ENCODE assay signal across 10 mouse cellular contexts in the genomic region with DNA sequence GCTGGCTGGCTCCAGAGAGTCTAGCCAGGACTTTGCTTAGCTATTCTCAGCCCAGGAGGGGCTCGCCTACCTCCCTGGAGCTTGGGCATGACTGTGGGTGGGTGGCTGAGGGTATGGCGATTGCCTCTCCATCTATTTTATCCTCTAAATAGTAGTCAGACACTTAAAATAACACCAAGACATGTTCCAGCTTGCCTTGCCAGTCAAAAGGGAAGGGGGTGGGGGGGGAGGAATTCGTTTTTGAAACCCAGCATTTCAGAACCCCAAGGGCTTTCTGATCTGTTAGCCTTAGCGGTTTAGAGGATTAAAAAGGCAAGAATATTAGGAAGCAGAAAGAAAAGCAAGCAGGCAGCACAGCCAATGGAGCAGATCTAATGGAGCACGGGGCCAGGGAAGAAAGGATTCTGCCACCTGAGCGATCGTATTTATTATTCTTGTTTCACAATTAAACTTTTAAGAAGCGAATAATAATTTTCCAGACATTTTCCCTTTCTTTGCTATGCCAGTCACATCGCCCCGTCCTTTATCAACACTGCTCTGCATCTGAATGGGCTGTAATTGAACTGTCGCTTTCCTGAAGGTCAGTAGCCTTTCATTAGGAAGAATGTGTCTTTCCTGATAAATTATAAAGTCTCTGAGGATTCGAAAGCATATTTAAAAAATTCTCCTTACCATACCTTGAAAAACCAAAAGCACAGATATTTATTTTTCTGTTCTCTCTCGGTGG.
A peak's percentile ranks its signal among the peaks of the same experiment; 100 is the strongest.
DNase-seq lines count a peak whose midpoint lies in the region; ATAC-seq and TF ChIP-seq lines count a peak whose summit lies in the region.
"Had no signal": no experiment of that assay in that cellular context is flagged by ENCODE, and none has a peak within 500 bp of the region (broad histone marks: within the 10 kb centered on the region; RNA-seq: fewer than 3 reads in every experiment).

No protein-coding gene starts in this region.

- H3K9ac ChIP-seq in lung, embryonic 16.5 days (ENCODE audit: low read length) = no peak overlapping the region
- H3K9ac ChIP-seq in hindbrain, embryonic 15.5 days = no peak overlapping the region
- H3K9ac ChIP-seq in neural tube, embryonic 14.5 days (replicated peaks; ENCODE audit: low read depth, low read length) = no peak overlapping the region
- H3K9ac ChIP-seq: embryonic facial prominence, embryonic 15.5 days had no signal

- peak; percentile 41; the same call in 1 of the 2 replicates for ATAC-seq in lung, embryonic 16.5 days (ENCODE audit: low read depth)
- ATAC-seq in hindbrain, embryonic 15.5 days (ENCODE audit: low FRiP score, low read depth) = no peak
- peak; percentile 44; the same call in 1 of the 2 replicates for ATAC-seq in neural tube, embryonic 14.5 days (ENCODE audit: low read depth)

- TF ChIP-seq POLR2A in thymus, adult 2 months (IDR thresholded peaks at IDR 0.05; ENCODE audit: control insufficient read depth, extremely low read depth, insufficient read depth, low read length, poor library complexity) = no peak

- no peak for DNase-seq in lung, adult 18-20 months
- peak; percentile 19 for DNase-seq in forebrain, embryonic 10.5 days (ENCODE audit: extremely low spot score, low spot score)
- DNase-seq in thymus, adult 2 months = no peak
- DNase-seq in gastrocnemius, postnatal 4 days (ENCODE audit: low spot score in 2 of 2) = no peak
- DNase-seq: heart, postnatal 4 days had no signal

- no peaks in the 10 kb centered on the region for H3K36me3 ChIP-seq in lung, embryonic 16.5 days (ENCODE audit: control insufficient read depth, insufficient read depth, low read length)
- no peaks in the 10 kb centered on the region for H3K36me3 ChIP-seq in forebrain, embryonic 10.5 days (replicated peaks)
- no peaks in the 10 kb centered on the region for H3K36me3 ChIP-seq in hindbrain, embryonic 15.5 days
- no peaks in the 10 kb centered on the region for H3K36me3 ChIP-seq in neural tube, embryonic 14.5 days (ENCODE audit: control insufficient read depth, insufficient read depth, low read length)
- no peaks in the 10 kb centered on the region for H3K36me3 ChIP-seq in thymus, adult 2 months (ENCODE audit: control insufficient read depth, insufficient read depth, low read length)
- H3K36me3 ChIP-seq: embryonic facial prominence, embryonic 15.5 days had no signal

- no peak overlapping the region for H3K27ac ChIP-seq in lung, embryonic 16.5 days (ENCODE audit: low read length)
- peak overlapping the region; percentile 36; the same call in 1 of the 2 replicates for H3K27ac ChIP-seq in forebrain, embryonic 10.5 days
- H3K27ac ChIP-seq in hindbrain, embryonic 15.5 days (replicated peaks) = peak overlapping the region; percentile 52; the same call in 1 of the 2 replicates
- peak overlapping the region; percentile 52 for H3K27ac ChIP-seq in neural tube, embryonic 14.5 days (ENCODE audit: low read depth, low read length)
- no peak overlapping the region for H3K27ac ChIP-seq in thymus, adult 2 months (ENCODE audit: control insufficient read depth, insufficient read depth, low read length)
- H3K27ac ChIP-seq: embryonic facial prominence, embryonic 15.5 days had no signal

- H3K9me3 ChIP-seq in lung, embryonic 16.5 days (ENCODE audit: control insufficient read depth, low read length) = no peaks in the 10 kb centered on the region
- H3K9me3 ChIP-seq in forebrain, embryonic 10.5 days = peaks cover 3% of the 10 kb centered on the region; the same call in 1 of the 2 replicates
- H3K9me3 ChIP-seq in hindbrain, embryonic 15.5 days = no peaks in the 10 kb centered on the region
- no peaks in the 10 kb centered on the region for H3K9me3 ChIP-seq in neural tube, embryonic 14.5 days (ENCODE audit: control insufficient read depth, low read length)
- H3K9me3 ChIP-seq: embryonic facial prominence, embryonic 15.5 days had no signal

- no peaks in the 10 kb centered on the region for H3K27me3 ChIP-seq in lung, embryonic 16.5 days (ENCODE audit: control insufficient read depth, insufficient read depth, low read depth, low read length)
- H3K27me3 ChIP-seq in forebrain, embryonic 10.5 days (ENCODE audit: poor library complexity, severe bottlenecking) = peaks cover 65% of the 10 kb centered on the region
- H3K27me3 ChIP-seq in hindbrain, embryonic 15.5 days = no peaks in the 10 kb centered on the region
- no peaks in the 10 kb centered on the region for H3K27me3 ChIP-seq in neural tube, embryonic 14.5 days (ENCODE audit: control insufficient read depth, insufficient read depth, low read length)
- H3K27me3 ChIP-seq in thymus, adult 2 months (ENCODE audit: control insufficient read depth, insufficient read depth, low read length) = no peaks in the 10 kb centered on the region
- H3K27me3 ChIP-seq: embryonic facial prominence, embryonic 15.5 days had no signal

- no peak for TF ChIP-seq CTCF in thymus, adult 2 months (IDR thresholded peaks at IDR 0.05; ENCODE audit: borderline replicate concordance, control insufficient read depth, extremely low read depth, insufficient read depth, low read length, poor library complexity)

- H3K4me2 ChIP-seq in lung, embryonic 16.5 days (ENCODE audit: low read depth, low read length) = no peak overlapping the region
- peak overlapping the region; percentile 37 for H3K4me2 ChIP-seq in hindbrain, embryonic 15.5 days
- H3K4me2 ChIP-seq in neural tube, embryonic 14.5 days (ENCODE audit: low read depth, low read length) = peak overlapping the region; percentile 9; the same call in 1 of the 2 replicates
- H3K4me2 ChIP-seq: embryonic facial prominence, embryonic 15.5 days; liver, embryonic 11.5 days had no signal

- no peak overlapping the region for H3K4me3 ChIP-seq in lung, embryonic 16.5 days (ENCODE audit: low read length)
- peak overlapping the region; percentile 13; the same call in 1 of the 2 replicates for H3K4me3 ChIP-seq in forebrain, embryonic 10.5 days
- H3K4me3 ChIP-seq in hindbrain, embryonic 15.5 days = no peak overlapping the region
- no peak overlapping the region for H3K4me3 ChIP-seq in neural tube, embryonic 14.5 days (ENCODE audit: low read depth, low read length)
- H3K4me3 ChIP-seq in thymus, adult 2 months (ENCODE audit: control insufficient read depth, insufficient read depth, low read length) = no peak overlapping the region
- H3K4me3 ChIP-seq: embryonic facial prominence, embryonic 15.5 days had no signal

- WGBS in lung, embryonic 16.5 days = 57% methylated on average over 13 of the region's 13 CpGs
- WGBS in forebrain, embryonic 10.5 days = 30% methylated on average over 13 of the region's 13 CpGs
- 16% methylated on average over 13 of the region's 13 CpGs for WGBS in hindbrain, embryonic 15.5 days
- 21% methylated on average over 13 of the region's 13 CpGs for WGBS in neural tube, embryonic 14.5 days
- 83% methylated on average over 13 of the region's 13 CpGs for WGBS in thymus, adult 2 months

- peaks cover 11% of the 10 kb centered on the region for H3K4me1 ChIP-seq in lung, embryonic 16.5 days (replicated peaks; ENCODE audit: control insufficient read depth, insufficient read depth, low read length)
- peaks cover 31% of the 10 kb centered on the region for H3K4me1 ChIP-seq in forebrain, embryonic 10.5 days
- H3K4me1 ChIP-seq in hindbrain, embryonic 15.5 days (replicated peaks) = peaks cover 22% of the 10 kb centered on the region
- H3K4me1 ChIP-seq in neural tube, embryonic 14.5 days (ENCODE audit: control insufficient read depth, insufficient read depth, low read length) = no peaks in the 10 kb centered on the region
- no peaks in the 10 kb centered on the region for H3K4me1 ChIP-seq in thymus, adult 2 months (replicated peaks; ENCODE audit: control insufficient read depth, insufficient read depth, low read length)

Comparison
In these comparisons a context has a peak if more than half of its experiments do, and no peak if none do; other contexts are left out.
1. H3K27ac ChIP-seq: peak in forebrain, embryonic 10.5 days (single experiment), hindbrain, embryonic 15.5 days (single experiment) and neural tube, embryonic 14.5 days (single experiment); none in lung, embryonic 16.5 days (single experiment) and thymus, adult 2 months (single experiment).